Mouse (Mus musculus) stomach, postnatal 0 days (tissue): ENCODE measurements at regions not wholly inside any gene's neighbourhood (a gene's known extent, or its start where the extent isn't known, plus 50 kb on each side); places are given as distances from the start of the nearest gene placed in this dataset.

ENCODE experiments used
- CTCF ChIP-seq: IDR thresholded peaks from 2 replicates; pipeline ENCODE4 v1.5.1; 2016; ENCODE audit warnings: antibody characterized with exemption, low read depth, mild to moderate bottlenecking, moderate library complexity
- EP300 ChIP-seq: optimal IDR thresholded peaks from 2 replicates; pipeline ENCODE3; 2016; ENCODE audit warnings: antibody characterized with exemption

GRCm38 (mm10) chr3:53372887-53373286 is 90.2 kb downstream of the Nhlrc3 start:
- TF ChIP-seq CTCF: no peak
- no peak for TF ChIP-seq EP300
